Mouse (Mus musculus) CH12.LX (cell line): ENCODE results near the gene Grpel1.

Experiments
- CTCF ChIP-seq, 2 experiments: IDR thresholded peaks in 1 of 2; conservative IDR thresholded peaks in 1 of 2; 2 replicates each; pipeline ENCODE4 v1.5.1; 2011 to 2012; ENCODE audit warnings: low read depth in 2 of 2, low read length in 2 of 2, improper control_type of control experiment in 1 of 2, inconsistent platforms in 1 of 2, mild to moderate bottlenecking in 1 of 2, moderate library complexity in 1 of 2
- EP300 ChIP-seq: IDR thresholded peaks from 2 replicates; pipeline ENCODE4 v1.6.1; 2011; ENCODE audit warnings: low read length, improper control_type of control experiment
- ETS1 ChIP-seq: conservative IDR thresholded peaks from 2 replicates; pipeline ENCODE4 v1.6.1; 2012; ENCODE audit warnings: low read depth, mild to moderate bottlenecking, inconsistent platforms, low read length, improper control_type of control experiment, moderate library complexity
- JUND ChIP-seq: conservative IDR thresholded peaks from 2 replicates; pipeline ENCODE4 v1.6.1; 2011; ENCODE audit warnings: low read depth, low read length, improper control_type of control experiment
- MEF2A ChIP-seq: IDR thresholded peaks from 2 replicates; pipeline ENCODE4 v1.6.1; 2014; ENCODE audit warnings: low read depth, mild to moderate bottlenecking, inconsistent platforms, low read length, improper control_type of control experiment, borderline replicate concordance
- MXI1 ChIP-seq: IDR thresholded peaks from 2 replicates; pipeline ENCODE4 v1.6.1; 2011; ENCODE audit warnings: mild to moderate bottlenecking, low read depth, low read length, improper control_type of control experiment
- NELFE ChIP-seq: IDR thresholded peaks from 2 replicates; pipeline ENCODE4 v1.6.1; 2011; ENCODE audit warnings: low read depth, low read length, improper control_type of control experiment
- PAX5 ChIP-seq: IDR thresholded peaks from 2 replicates; pipeline ENCODE4 v1.6.1; 2012; ENCODE audit warnings: low read length, inconsistent platforms, mixed read lengths
- POLR2A ChIP-seq: IDR thresholded peaks from 2 replicates; pipeline ENCODE4 v1.6.1; 2011; ENCODE audit warnings: low read depth, mild to moderate bottlenecking, improper control_type of control experiment, low read length
- POLR2AphosphoS2 ChIP-seq: IDR thresholded peaks from 2 replicates; pipeline ENCODE4 v1.6.1; 2011; ENCODE audit warnings: low read depth, low read length, improper control_type of control experiment

GRCm38 (mm10) chr5:36474283-36474682 lies 9.5 kb downstream of the Grpel1 start:
- TF ChIP-seq CTCF (conservative IDR thresholded peaks at IDR 0.05 in 1 of 2, IDR thresholded peaks at IDR 0.05 in 1 of 2; ENCODE audit: low read depth in 2 of 2, low read length in 2 of 2) (peak; percentile 70 to 82), EP300 (no peak), POLR2A (no peak), NELFE (no peak), POLR2AphosphoS2 (no peak), PAX5 (no peak), ETS1 (no peak), MEF2A (no peak), JUND (no peak), MXI1 (no peak)
